In genomic region chr7:29768090-29768900, GRCm38 (mm10) we compare ENCODE assay signal across 8 mouse cellular contexts. TPM values are rescaled to one million over a fixed set of nuclear protein-coding genes. Genes with fewer than 3 reads are reported as not detected.
DNase-seq lines count a peak whose midpoint lies in the region; ATAC-seq and TF ChIP-seq lines count a peak whose summit lies in the region.

Zfp84 (plus strand) TSS chr7:29768552.

- no peaks in the 10 kb centered on the region for H3K27me3 ChIP-seq in CH12.LX (replicated peaks)
- H3K27me3 ChIP-seq in forebrain, embryonic 11.5 days (ENCODE audit: control insufficient read depth, insufficient read depth, low read length) = no peaks in the 10 kb centered on the region
- no peaks in the 10 kb centered on the region for H3K27me3 ChIP-seq in heart, embryonic 16.5 days (ENCODE audit: control insufficient read depth, insufficient read depth, low read length)
- no peaks in the 10 kb centered on the region for H3K27me3 ChIP-seq in liver, embryonic 15.5 days
- no peaks in the 10 kb centered on the region for H3K27me3 ChIP-seq in neural tube, embryonic 12.5 days (replicated peaks)

- TF ChIP-seq RAD21 in CH12.LX (IDR thresholded peaks at IDR 0.05; ENCODE audit: low read depth, low read length) = peak; percentile 10

- peaks cover 13 to 27% of the 10 kb centered on the region in 2 experiments for H3K36me3 ChIP-seq in CH12.LX (replicated peaks in 1 of 2; ENCODE audit: control insufficient read depth in 1 of 2, insufficient read depth in 1 of 2, low read length in 1 of 2)
- no peaks in the 10 kb centered on the region; the same call in 1 of the 2 replicates for H3K36me3 ChIP-seq in forebrain, embryonic 11.5 days (ENCODE audit: control insufficient read depth, insufficient read depth, low read length)
- peaks cover 15% of the 10 kb centered on the region for H3K36me3 ChIP-seq in heart, embryonic 16.5 days (ENCODE audit: control insufficient read depth, insufficient read depth)
- H3K36me3 ChIP-seq in liver, embryonic 15.5 days (replicated peaks) = peaks cover 20% of the 10 kb centered on the region
- H3K36me3 ChIP-seq in neural tube, embryonic 12.5 days = peaks cover 18% of the 10 kb centered on the region

- H3K79me2 ChIP-seq in CH12.LX (replicated peaks; ENCODE audit: control insufficient read depth, extremely low read depth, insufficient read depth, poor library complexity, severe bottlenecking) = peaks cover 23% of the 10 kb centered on the region

- H3K27ac ChIP-seq in CH12.LX (ENCODE audit: insufficient read depth, low read depth) = peak within 1 kb of the TSS; percentile 89
- H3K27ac ChIP-seq in forebrain, embryonic 11.5 days (ENCODE audit: low read depth, low read length) = 0 out of 2 replicates have a peak within 1 kb of the TSS, but pooled peaks have one; percentile 37
- H3K27ac ChIP-seq in heart, embryonic 16.5 days (ENCODE audit: low read length) = peak within 1 kb of the TSS; percentile 89
- peak within 1 kb of the TSS; percentile 82 for H3K27ac ChIP-seq in liver, embryonic 15.5 days (replicated peaks)
- H3K27ac ChIP-seq in neural tube, embryonic 12.5 days = no peak within 1 kb of the TSS

- peak; percentile 96 for ATAC-seq in forebrain, embryonic 11.5 days (replicated peaks; ENCODE audit: low FRiP score)
- peak; percentile 96 for ATAC-seq in heart, embryonic 16.5 days (replicated peaks; ENCODE audit: extremely low read depth, insufficient read depth, low FRiP score)
- peak; percentile 95 for ATAC-seq in liver, embryonic 15.5 days (ENCODE audit: insufficient read depth)
- peak; percentile 94 for ATAC-seq in neural tube, embryonic 12.5 days (ENCODE audit: low FRiP score, low read depth)

- peak; percentile 4; the same call in 1 of the 2 replicates for TF ChIP-seq EP300 in CH12.LX (IDR thresholded peaks at IDR 0.05; ENCODE audit: low read length)

- H3K4me2 ChIP-seq in CH12.LX (ENCODE audit: insufficient read depth, low read depth, poor library complexity, severe bottlenecking) = peak within 1 kb of the TSS; percentile 94
- peak within 1 kb of the TSS; percentile 71 for H3K4me2 ChIP-seq in forebrain, embryonic 11.5 days (ENCODE audit: low read depth, low read length, severe bottlenecking)
- peak within 1 kb of the TSS; percentile 77 for H3K4me2 ChIP-seq in heart, embryonic 16.5 days (ENCODE audit: low read depth, low read length)
- peak within 1 kb of the TSS; percentile 82 for H3K4me2 ChIP-seq in liver, embryonic 15.5 days
- peak within 1 kb of the TSS; percentile 73 for H3K4me2 ChIP-seq in neural tube, embryonic 12.5 days (replicated peaks)

- in situ Hi-C loops in CH12.LX (cut with MboI; ENCODE audit: low pct_ligation_motif_present, low pct_unique_long_range_greater_than_20kb, low sequenced_read_pairs) = loop anchor here (5.0 kb wide), 1 partner anchor 41 kb away; the partner anchor contains the start of gene Catsperg2

- peak within 1 kb of the TSS; percentile 88 for H3K9ac ChIP-seq in CH12.LX (ENCODE audit: insufficient read depth, low read depth)
- H3K9ac ChIP-seq in forebrain, embryonic 11.5 days (ENCODE audit: low read length) = peak within 1 kb of the TSS; percentile 80
- H3K9ac ChIP-seq in heart, embryonic 16.5 days (ENCODE audit: low read length) = peak within 1 kb of the TSS; percentile 77
- H3K9ac ChIP-seq in liver, embryonic 15.5 days = peak within 1 kb of the TSS; percentile 67
- peak within 1 kb of the TSS; percentile 61 for H3K9ac ChIP-seq in neural tube, embryonic 12.5 days

- peak in 1 of 2 experiments; percentile 30; a peak in 2 of 4 replicates for TF ChIP-seq CTCF in CH12.LX (conservative IDR thresholded peaks at IDR 0.05 in 1 of 2, IDR thresholded peaks at IDR 0.05 in 1 of 2; ENCODE audit: low read depth in 2 of 2, low read length in 2 of 2)

- peak; percentile 84 for TF ChIP-seq POLR2A in CH12.LX (IDR thresholded peaks at IDR 0.05; ENCODE audit: low read depth, low read length)

- peaks cover 2 to 50% of the 10 kb centered on the region in 2 experiments; a peak in 3 of 4 replicates for H3K4me1 ChIP-seq in CH12.LX (ENCODE audit: control insufficient read depth in 1 of 2, insufficient read depth in 2 of 2)
- H3K4me1 ChIP-seq in forebrain, embryonic 11.5 days (replicated peaks; ENCODE audit: control insufficient read depth, insufficient read depth, low read length) = no peaks in the 10 kb centered on the region; the same call in 1 of the 2 replicates
- H3K4me1 ChIP-seq in heart, embryonic 16.5 days (ENCODE audit: control insufficient read depth, insufficient read depth, low read length) = peaks cover 16% of the 10 kb centered on the region
- peaks cover 24% of the 10 kb centered on the region for H3K4me1 ChIP-seq in liver, embryonic 15.5 days (replicated peaks)
- H3K4me1 ChIP-seq in neural tube, embryonic 12.5 days = peaks cover 13% of the 10 kb centered on the region

- peak; percentile 98 for DNase-seq in CH12.LX (ENCODE audit: extremely low read depth)
- DNase-seq in c-Kit-positive CD71-negative TER-119-negative erythroid progenitor cells, embryonic 14.5 days (ENCODE audit: low read depth) = peak; percentile 89
- DNase-seq in forebrain, embryonic 11.5 days (ENCODE audit: low spot score) = peak; percentile 85
- peak; percentile 87 to 96 for DNase-seq in kidney, postnatal 36 days
- DNase-seq in telencephalon, adult 2 months (ENCODE audit: low read depth, low spot score) = peak; percentile 97

- H3K4me3 ChIP-seq in CH12.LX (replicated peaks in 1 of 3; ENCODE audit: low read depth in 2 of 3, low read length in 2 of 3, poor library complexity in 1 of 3) = peak within 1 kb of the TSS; percentile 71 to 97 (median 85)
- peak within 1 kb of the TSS; percentile 75 for H3K4me3 ChIP-seq in forebrain, embryonic 11.5 days (ENCODE audit: low read depth, low read length)
- peak within 1 kb of the TSS; percentile 91 for H3K4me3 ChIP-seq in heart, embryonic 16.5 days (ENCODE audit: low read length)
- H3K4me3 ChIP-seq in liver, embryonic 15.5 days (replicated peaks) = peak within 1 kb of the TSS; percentile 71
- H3K4me3 ChIP-seq in neural tube, embryonic 12.5 days = peak within 1 kb of the TSS; percentile 66

- dilution Hi-C loops in CH12.LX (cut with MboI; ENCODE audit: extremely low pct_ligation_motif_present, extremely low pct_unique_long_range_greater_than_20kb, low sequenced_read_pairs) = no loop called here

- peaks cover 3% of the 10 kb centered on the region for H3K9me3 ChIP-seq in CH12.LX (replicated peaks; ENCODE audit: low read length)
- no peaks in the 10 kb centered on the region for H3K9me3 ChIP-seq in forebrain, embryonic 11.5 days (ENCODE audit: control insufficient read depth, low read length)
- H3K9me3 ChIP-seq in heart, embryonic 16.5 days (replicated peaks; ENCODE audit: control insufficient read depth, low read length) = no peaks in the 10 kb centered on the region
- no peaks in the 10 kb centered on the region for H3K9me3 ChIP-seq in liver, embryonic 15.5 days (replicated peaks)
- H3K9me3 ChIP-seq in neural tube, embryonic 12.5 days = no peaks in the 10 kb centered on the region

- WGBS in forebrain, embryonic 11.5 days = under 1% methylated on average over 32 of the region's 32 CpGs
- under 1% methylated on average over 32 of the region's 32 CpGs for WGBS in heart, embryonic 16.5 days
- WGBS in liver, embryonic 15.5 days (ENCODE audit: insufficient replicate concordance) = under 1% methylated on average over 32 of the region's 32 CpGs
- under 1% methylated on average over 32 of the region's 32 CpGs for WGBS in neural tube, embryonic 12.5 days

TF ChIP-seq in CH12.LX, 34 proteins besides CTCF, POLR2A, EP300 and RAD21 (continues in another document):
- TF ChIP-seq ZNF384 (IDR thresholded peaks at IDR 0.05; ENCODE audit: low read depth, low read length) (no peak), HCFC1 (IDR thresholded peaks at IDR 0.05; ENCODE audit: low read depth, low read length) (peak; percentile 96), MAZ (IDR thresholded peaks at IDR 0.05; ENCODE audit: low read depth, low read length) (peak; percentile 74; the same call in 1 of the 2 replicates), TBP (conservative IDR thresholded peaks at IDR 0.05; ENCODE audit: low read depth, low read length) (peak; percentile 98), ELF1 (IDR thresholded peaks at IDR 0.05; ENCODE audit: low read depth, low read length) (peak; percentile 98), CHD2 (IDR thresholded peaks at IDR 0.05; ENCODE audit: low read length) (peak; percentile 85), BHLHE40 (IDR thresholded peaks at IDR 0.05; ENCODE audit: low read depth, low read length) (0 out of 2 replicates have a peak, but pooled peaks have one; percentile 4), RCOR1 (conservative IDR thresholded peaks at IDR 0.05; ENCODE audit: low read depth, low read length) (0 out of 2 replicates have a peak, but pooled peaks have one; percentile 15), IRF4 (IDR thresholded peaks at IDR 0.05; ENCODE audit: low read depth, low read length) (peak; percentile 80), KAT2A (IDR thresholded peaks at IDR 0.05; ENCODE audit: insufficient replicate concordance, low read length) (peak; percentile 95; the same call in 1 of the 2 replicates), JUN (IDR thresholded peaks at IDR 0.05; ENCODE audit: insufficient read depth, low read depth, low read length) (peak; percentile 13), MYC (IDR thresholded peaks at IDR 0.05; ENCODE audit: low read depth, low read length) (peak; percentile 88), PAX5 (IDR thresholded peaks at IDR 0.05; ENCODE audit: low read length) (no peak), USF1 (IDR thresholded peaks at IDR 0.05; ENCODE audit: low read depth, low read length) (no peak), ETS1 (conservative IDR thresholded peaks at IDR 0.05; ENCODE audit: low read depth, low read length) (peak; percentile 56), MXI1 (IDR thresholded peaks at IDR 0.05; ENCODE audit: low read depth, low read length) (peak; percentile 85; the same call in 1 of the 2 replicates), TCF12 (IDR thresholded peaks at IDR 0.05; ENCODE audit: low read depth, low read length) (peak; percentile 75), CHD1 (IDR thresholded peaks at IDR 0.05; ENCODE audit: low read depth, low read length) (peak; percentile 48; the same call in 1 of the 2 replicates), E2F4 (IDR thresholded peaks at IDR 0.05; ENCODE audit: insufficient replicate concordance, low read depth, low read length) (peak; percentile 81; the same call in 1 of the 2 replicates), POLR2AphosphoS2 (IDR thresholded peaks at IDR 0.05; ENCODE audit: low read depth, low read length) (peak; percentile 83; the same call in 1 of the 2 replicates)

RNA-seq across cellular contexts. Expression of gene Zfp84, which starts in this region (rescaled TPM):
- total RNA-seq in CH12.LX (2012; rRNA removed) = 9.6 and 10.4 TPM in 2 replicates
- total RNA-seq in CH12.LX (2014; rRNA removed) = 8.5 and 9.2 TPM in 2 replicates
- 7.7 and 7.9 TPM in 2 replicates for polyA plus RNA-seq in CH12.LX (2012; ENCODE audit: insufficient read length, low read depth)
- polyA plus RNA-seq in forebrain, embryonic 11.5 days (2014; fragmentation: Nextera tagmentation; extraction: Ambion mirVana) = 15.5 and 17.3 TPM in 2 replicates
- polyA plus RNA-seq in heart, embryonic 16.5 days (2015; fragmentation: Nextera tagmentation; extraction: Ambion mirVana) = 8.9 and 9.8 TPM in 2 replicates
- 3.2 TPM in 2 replicates for polyA plus RNA-seq in liver, embryonic 15.5 days (2015; fragmentation: Nextera tagmentation; extraction: Ambion mirVana)
- polyA plus RNA-seq in neural tube, embryonic 12.5 days (2016; fragmentation: Nextera tagmentation; extraction: Ambion mirVana) = 15.4 and 15.5 TPM in 2 replicates
